Mouse (Mus musculus) cerebellum, postnatal 25 days (tissue): ENCODE measurements at regions not wholly inside any gene's neighbourhood (a gene's known extent, or its start where the extent isn't known, plus 50 kb on each side); places are given as distances from the start of the nearest gene placed in this dataset.

Experiments used
- DNase-seq, 2 experiments: peaks; one replicate each; pipeline ENCODE4 v3.0.0; 2021; ENCODE audit warnings: mixed read lengths in 2 of 2

DNA sequence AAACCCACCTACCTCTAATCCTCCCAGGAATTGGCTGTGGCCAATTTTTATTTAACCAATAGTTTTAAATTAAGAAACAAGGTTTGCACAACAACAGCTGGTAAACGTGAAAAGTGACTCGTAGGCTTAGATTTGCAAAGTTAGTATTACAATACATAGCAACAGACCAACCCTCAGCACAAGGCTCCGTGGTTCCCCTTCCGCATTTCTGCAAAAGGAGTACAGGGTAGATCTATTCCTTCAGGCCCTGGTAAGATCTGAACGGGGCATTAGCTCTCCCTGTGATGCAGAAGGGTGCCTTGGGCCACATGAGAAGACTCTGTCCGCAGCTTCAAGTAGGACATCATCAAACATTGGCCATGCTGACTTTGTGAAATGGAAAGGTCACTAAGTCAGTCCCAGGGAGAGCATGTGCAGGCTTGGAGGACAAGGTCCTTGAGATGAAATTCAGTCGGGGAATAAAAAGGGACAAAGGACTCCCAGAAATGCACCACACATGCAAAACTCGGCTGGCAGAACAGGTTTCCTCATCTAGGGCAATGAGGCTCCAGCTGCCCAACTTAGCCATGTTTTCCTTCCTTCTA, 75.0 kb upstream of the Armc2 start:
- no peak for DNase-seq

GRCm38 (mm10) chr10:42092500-42092899, 74.3 kb upstream of the Armc2 start:
- peak; percentile 75 to 83 for DNase-seq

DNA sequence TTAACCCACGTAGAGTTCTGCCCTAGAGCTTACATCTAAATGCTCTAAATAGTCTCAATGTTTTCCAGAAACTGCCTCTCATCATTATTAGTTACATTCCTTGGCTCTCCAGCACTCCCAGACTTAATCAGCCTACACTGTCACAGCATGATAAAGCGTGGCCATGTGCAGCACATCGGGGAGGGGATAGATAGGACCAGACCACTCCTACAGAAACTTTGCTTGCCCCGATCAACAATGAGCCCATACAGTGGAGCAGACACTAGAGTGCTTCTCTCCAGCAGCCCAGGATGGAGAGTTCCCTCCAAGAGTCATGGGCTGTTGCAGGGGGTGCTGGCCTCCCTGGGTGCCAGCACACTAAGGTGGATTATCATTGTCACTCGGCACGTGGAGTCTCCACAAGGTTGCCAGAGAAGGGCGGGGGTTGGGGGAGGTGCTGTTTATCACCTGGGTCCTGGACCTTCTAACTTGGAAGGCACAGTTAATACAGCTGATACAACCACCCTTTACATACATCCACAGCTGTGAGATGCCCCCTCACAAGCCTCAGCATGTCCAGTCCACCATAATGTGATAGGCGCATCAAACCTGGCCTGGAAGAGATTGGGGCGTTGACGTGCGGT, 73.4 kb upstream of the Armc2 start:
- no peak for DNase-seq

DNA sequence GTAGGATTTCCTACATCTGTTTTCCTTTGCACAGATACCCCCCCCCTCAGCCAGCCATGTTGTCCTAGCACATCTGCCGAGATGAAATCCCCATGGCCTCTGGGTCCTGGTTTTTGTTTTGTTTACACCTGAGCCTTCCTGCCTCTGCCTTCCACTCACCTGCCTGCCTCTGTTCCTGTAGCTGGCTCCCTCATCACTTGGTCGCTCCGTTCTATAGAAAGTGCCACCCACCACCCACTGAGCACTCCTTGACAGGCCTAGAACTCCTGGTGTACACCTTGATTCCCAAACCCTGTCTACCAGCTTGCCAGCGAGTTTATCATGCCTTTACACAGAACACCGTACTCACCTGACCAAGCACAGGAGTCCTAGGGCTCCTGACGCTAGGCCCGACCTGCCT, 72.6 kb upstream of the Armc2 start:
- DNase-seq, result no peak

DNA sequence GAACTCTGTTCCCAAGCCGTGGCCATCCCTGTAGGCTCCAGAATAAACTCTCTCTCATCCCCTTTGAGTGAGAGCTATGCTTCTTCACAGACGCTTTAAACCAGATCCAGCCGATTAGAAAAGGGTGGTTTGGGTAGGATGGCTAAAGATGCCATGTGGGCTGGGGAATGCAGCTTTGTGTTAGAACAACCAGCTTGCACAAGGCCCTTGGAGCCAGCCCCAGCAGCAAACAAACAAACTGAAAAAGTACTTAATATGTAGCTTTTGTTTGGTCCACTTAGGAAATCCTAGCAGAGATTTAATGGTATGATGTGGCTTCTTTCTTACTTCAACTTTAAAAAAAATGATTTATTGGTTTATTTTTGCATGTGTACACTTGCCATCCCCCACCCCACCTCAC, 71.9 kb upstream of the Armc2 start:
- DNase-seq, result no peak

DNA sequence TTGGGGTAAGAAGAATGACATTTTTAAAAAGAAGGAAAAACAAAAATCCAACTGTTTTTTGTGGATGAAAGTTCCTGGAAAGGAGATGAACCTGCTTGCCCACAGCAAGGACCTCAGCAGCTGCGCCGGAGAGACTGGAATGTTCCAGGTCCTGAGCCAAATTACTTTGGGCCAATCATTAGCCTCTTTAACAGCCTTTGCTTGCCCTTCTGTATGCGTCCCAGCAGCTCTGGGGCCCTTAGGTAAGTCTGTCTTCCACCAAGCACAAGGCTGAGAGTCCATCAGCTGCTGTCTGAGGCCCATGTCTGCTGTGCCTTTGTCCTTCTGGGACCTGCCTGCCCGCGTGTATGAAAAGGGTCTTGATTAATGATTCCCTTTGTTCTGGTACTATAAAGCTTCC, 71.4 kb upstream of the Armc2 start:
- DNase-seq, result no peak

GRCm38 (mm10) chr10:42089235-42089625, 71.0 kb upstream of the Armc2 start:
- peak in 1 of 2 experiments; percentile 42 for DNase-seq

GRCm38 (mm10) chr10:42088570-42089234, 70.5 kb upstream of the Armc2 start:
- DNase-seq, result no peak

DNA sequence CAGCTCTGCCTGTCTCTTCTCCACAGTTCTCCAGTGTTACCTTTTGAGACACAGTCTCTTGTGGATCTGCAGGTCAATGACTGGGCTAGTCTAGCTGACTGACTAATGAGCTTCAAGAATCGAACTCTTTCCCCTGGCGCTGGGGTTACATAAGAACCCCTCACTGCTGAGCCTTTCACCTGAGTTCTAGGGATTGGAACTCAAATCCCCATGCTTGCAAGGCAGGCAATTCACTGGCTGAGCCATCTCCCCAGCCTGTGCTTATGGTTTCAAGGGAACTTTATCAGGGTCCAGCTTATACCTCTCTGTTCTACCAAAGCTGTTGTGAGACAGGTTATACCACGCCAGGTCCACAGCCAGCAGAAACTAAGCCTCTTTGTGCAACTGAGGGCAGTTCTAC, 69.7 kb upstream of the Armc2 start:
- DNase-seq, result no peak

DNA sequence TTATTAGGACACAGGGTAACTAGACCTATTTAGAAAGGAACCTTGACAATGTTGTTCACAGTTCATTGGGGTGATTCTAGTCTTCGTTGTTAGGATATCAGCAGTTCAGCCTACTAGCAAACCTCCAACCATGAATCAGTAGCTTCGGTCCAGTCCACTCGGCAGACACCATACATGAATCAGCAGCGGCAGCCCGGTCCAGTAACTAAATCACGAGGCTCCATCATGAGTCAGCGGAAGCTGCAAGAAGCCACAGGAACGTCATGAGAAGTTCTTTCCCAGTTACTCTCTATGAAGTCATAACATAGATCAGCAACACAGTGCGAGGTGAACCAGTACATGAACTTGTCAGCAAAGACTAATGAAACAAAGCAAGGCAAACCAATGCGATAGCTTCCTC, 68.4 kb upstream of the Armc2 start:
- DNase-seq, result no peak

- DNase-seq, result no peak
These were observed 67.1 kb upstream of the Armc2 start for GRCm38 (mm10) chr10:42085295-42085694.

DNA sequence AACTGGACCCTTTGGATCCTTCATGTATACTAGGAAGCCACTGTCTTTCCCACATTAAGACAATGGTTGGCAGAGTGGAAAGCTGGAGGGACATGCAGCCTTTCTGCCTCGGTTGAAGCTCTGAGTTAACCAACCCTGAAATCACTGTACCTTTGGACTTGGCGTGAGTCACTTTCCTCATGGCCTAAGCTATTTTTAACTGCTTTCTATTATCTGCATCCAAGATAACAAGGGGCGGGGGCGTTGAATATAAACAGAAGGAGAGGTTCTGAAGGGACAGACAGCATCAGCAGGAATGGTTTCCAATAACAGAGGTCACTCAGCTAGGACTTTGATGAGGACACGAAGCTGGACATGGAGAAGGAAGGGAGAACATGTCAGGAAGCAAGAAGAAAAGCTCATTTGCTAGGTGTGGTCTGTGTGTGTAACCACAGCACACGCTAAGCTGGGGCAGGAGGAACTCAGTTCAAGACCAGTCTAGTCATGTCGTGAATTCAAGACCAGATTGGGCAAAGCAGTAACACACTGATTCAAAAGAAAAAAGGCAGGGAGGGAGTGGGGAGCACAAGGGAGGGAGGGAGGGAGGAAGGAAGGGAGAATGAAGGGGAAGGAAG, 64.1 kb upstream of the Armc2 start:
- DNase-seq, result no peak

DNA sequence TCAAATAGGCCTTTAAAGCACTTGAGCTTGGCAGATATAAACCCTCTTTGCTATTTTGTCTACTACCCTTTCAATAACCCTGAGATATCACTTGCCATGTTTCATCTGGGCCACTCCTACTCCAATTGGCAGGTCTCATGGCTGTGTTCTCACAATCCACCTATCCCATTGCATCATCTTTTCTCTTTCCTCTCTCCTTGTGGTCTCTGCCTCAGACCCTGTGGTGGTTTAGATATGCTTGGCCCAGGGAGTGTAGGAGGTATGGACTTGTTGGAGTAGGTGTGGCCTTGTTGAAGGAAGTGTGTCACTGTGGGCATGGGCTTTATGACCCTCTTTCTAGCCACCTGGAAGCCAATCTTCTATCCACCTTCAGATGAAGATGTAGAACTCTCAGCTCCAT, 61.5 kb upstream of the Armc2 start:
- DNase-seq, result no peak

DNA sequence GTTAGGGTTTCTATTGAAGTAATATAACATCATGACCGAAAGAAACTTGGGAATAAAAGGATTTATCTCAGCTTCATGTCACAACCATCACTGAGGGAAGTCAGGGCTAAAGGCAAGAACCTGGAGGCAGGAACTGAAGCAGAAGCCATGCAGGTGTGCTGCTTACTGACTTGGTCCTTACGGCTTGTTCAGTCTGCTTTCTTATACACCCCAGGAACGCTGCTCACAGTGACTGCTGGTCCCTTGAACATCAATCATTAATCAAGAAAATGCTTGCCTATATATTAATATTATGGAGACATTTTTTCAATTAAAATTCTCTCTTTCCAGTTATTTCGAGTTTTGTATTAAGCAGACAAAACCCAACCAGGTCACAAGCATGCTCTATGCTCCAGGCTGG, 58.5 kb upstream of the Armc2 start:
- no peak for DNase-seq

GRCm38 (mm10) chr10:42075545-42075944, 57.3 kb upstream of the Armc2 start:
- no peak for DNase-seq

DNA sequence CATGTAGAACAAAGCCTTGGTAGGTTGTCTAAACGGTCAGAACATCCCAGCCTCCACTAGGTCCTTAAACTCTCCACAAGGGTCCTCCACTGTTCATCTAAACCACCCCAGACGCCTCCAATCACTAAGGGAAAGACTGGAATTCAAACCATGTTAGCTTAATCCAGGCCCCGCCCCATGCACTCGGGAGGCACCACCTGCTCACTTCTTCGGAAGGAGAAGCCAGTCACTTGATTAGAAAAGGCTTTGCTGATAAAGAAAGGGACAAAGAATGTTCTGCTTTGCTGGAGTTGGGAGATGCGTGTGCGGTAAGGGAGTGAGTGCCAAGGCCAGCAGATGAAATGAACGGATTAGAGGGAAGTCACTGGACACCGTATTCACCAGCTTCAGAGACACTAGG, 54.5 kb upstream of the Armc2 start:
- DNase-seq, result peak in 1 of 2 experiments; percentile 46

DNA sequence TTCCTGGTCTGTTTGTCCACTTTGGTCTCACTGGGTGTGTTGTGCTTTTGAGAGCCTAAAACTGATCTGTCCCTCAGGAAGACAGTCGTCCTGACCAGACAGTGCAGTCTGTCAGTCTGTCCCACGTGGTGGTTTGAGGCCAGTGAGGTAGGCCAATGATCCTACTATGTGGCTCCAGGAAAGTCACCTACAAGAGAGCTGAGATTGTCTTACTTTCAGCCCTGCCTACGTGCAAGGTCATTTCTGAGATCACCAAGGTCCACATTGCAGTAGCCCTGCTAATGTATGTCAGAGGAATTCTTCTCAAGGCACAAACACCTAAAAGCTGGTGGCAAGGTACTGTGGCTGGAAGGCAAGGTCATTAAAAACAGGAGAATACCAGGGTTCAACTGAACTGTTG, 53.9 kb upstream of the Armc2 start:
- DNase-seq, result no peak

GRCm38 (mm10) chr10:42071404-42072024, 53.3 kb upstream of the Armc2 start:
- no peak for DNase-seq

DNA sequence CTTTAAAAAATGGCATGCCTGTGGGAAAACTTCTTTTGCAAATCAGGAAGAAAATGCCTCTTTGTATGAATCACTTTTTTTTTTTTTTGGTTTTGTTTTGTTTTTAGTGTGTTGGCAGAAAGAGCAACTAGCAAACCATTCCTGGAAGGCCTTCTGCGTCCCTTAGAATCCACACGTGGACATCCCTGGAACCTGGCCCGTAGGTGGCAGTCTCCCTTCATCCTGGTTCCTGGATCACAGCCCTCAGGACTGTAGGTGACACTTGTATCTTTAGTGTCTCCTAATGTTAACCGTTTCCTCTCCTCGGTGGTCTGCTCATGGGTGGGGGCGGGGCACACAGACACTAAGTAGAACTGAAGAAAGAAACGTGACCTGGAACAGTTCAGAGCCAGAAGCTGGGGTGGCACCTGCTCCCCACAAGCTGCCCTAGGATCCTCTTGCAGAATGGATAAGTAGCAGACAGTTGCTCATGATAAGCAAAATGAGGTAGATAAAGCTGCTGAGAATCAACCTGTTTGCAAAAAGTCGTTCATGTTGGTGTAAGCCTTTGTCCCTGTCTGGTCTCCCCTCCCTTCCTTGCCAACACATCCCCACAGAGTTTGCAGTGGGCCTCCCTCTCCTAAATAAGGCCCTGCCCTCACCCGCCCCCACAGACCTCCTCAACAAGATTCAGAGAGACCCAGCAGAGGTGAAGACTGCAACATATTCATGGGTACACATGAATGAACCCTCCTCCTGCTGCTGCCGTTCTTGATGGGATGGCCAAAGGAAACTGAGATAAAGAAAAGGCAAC, 52.6 kb upstream of the Armc2 start:
- DNase-seq, result peak; percentile 83 to 92

GRCm38 (mm10) chr10:42069751-42070150, 51.5 kb upstream of the Armc2 start:
- DNase-seq, result no peak

DNA sequence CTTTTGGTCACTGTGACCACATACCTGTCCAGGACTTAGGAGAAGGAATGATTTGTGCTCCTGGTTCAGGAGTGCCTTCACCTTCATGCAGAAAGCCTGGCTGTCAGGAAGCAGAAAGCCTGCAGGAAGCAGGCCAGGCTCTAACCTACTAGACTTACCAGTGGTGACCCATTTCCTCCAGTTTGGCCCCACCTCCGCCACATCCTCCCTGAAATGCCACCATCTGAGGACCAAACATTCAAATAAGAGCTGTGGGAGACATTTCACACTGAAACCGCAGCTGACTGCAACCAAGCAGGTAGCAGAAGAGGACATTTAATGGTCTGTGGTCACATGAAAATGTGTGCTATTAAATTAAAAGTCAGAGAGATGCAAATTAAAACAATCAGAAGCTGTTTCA, 50.3 kb upstream of the Armc2 start:
- DNase-seq, result no peak
